Mouse (Mus musculus): ENCODE data around the gene Haus7. TPM values are rescaled to one million over a fixed set of nuclear protein-coding genes. Genes with fewer than 3 reads are reported as not detected.
"Not testable (repeated sequence)": the region's sequence is repeated elsewhere in the genome, so short reads cannot be mapped to it uniquely, and the experiment has no call there.

Gene Haus7
- total RNA-seq (2021) = 10 to 100 TPM in 1 of 2 experiments, 1 to 10 TPM in 1; 8.1 to 11.1 TPM
- long read RNA-seq, experiment 1, partial matches to known transcripts = 1 of 4 reads
- long read RNA-seq, experiment 1, other reads (novel, unspliced or antisense) = 0 of 4 reads
- long read RNA-seq, experiment 2, partial matches to known transcripts = 2 of 8 reads
- long read RNA-seq, experiment 2, other reads (novel, unspliced or antisense) = 2 of 8 reads

DNA sequence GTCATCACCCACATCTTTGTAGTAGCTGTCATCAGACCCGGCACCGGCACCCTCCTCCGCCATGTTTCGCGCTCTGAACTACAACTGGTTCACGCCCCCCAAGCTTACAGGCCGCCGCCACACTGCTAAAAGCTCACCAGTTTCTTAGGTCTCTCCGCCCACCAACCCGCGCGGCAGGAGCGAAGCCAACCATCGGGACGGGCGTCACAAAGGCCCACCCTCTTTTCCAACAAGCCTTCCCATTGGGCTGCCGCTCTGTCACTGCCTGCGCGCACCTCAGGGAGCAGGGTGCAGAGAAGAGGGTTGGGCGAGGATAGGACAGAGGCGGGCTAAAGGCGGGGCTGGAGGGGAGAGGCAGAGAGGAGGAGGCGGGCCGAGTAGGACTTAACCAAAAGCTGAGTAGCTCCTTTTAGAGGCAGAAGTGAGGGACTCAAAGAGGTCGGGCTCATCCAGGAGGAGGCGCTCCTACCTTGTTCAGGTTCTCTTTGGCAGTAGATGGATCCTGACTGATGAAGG lies at the start of gene Haus7:
Haus7 (minus strand) TSS at position 168 of the 516 bp plus-strand sequence.
- TF ChIP-seq CTCF (conservative IDR thresholded peaks at IDR 0.05) = peak; percentile 74
- Histone ChIP-seq H3K27ac (no peak within 1 kb of the TSS), H3K4me3 (peak within 1 kb of the TSS; percentile 57)
- DNase-seq (ENCODE audit: low spot score in 2 of 2) = peak; percentile 85 to 94

DNA sequence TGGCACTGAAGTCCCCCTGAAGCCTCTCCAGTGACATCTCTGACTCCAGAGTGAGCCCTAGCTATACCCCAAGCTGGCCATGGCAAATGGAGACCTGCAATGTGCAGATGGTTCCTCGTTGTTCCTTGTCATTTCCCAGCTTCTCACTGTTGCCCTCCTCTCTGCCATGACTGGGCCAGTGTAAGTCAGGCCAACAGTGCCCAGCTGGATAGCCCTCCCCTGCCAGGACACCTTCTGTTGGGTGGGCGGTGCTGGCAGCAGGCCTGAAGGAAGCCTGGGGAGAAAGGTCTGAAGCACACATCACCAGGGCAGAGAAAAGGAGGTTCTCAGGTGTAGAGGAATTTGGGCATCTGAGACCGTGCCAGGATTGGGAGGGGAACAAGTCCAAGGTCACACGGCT lies 47.7 kb upstream of the Haus7 start:
- no peak for TF ChIP-seq CTCF (conservative IDR thresholded peaks at IDR 0.05)
- Histone ChIP-seq H3K4me3 (no peak overlapping the region), H3K27ac (no peak overlapping the region)
- no peak for DNase-seq (ENCODE audit: low spot score in 2 of 2)

GRCm38 (mm10) chrX:73505130-73505735 lies 46.4 kb upstream of the Haus7 start:
- H3K27ac ChIP-seq = peak overlapping the region; percentile 97
- no peak for TF ChIP-seq CTCF (conservative IDR thresholded peaks at IDR 0.05)
- peak overlapping the region; percentile 60; the same call in 1 of the 2 replicates for H3K4me3 ChIP-seq
- no peak for DNase-seq (ENCODE audit: low spot score in 2 of 2)

DNA sequence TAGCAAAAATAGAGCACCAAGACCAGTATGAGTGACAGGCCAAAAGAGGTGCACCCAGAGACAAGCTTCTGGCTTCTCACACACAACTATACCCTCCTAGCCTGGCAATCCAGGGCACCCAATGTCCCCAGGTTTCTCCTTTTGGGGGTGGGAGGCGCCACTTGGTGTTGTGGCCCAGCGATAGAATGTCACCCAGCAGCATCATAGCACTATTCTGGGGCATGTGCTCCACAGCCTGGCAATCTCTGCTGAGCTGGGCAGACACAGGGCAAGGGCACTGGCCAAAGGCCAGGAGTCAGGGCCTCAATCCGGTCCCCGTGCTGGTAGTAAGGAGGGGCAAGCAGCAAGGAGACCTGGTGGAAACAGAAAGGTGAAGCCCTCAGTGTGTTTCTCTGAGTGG lies 37.9 kb upstream of the Haus7 start:
- TF ChIP-seq CTCF (conservative IDR thresholded peaks at IDR 0.05) = no peak
- Histone ChIP-seq H3K4me3 (no peak overlapping the region), H3K27ac (no peak overlapping the region)
- no peak for DNase-seq (ENCODE audit: low spot score in 2 of 2)

GRCm38 (mm10) chrX:73493567-73493966 lies 34.7 kb upstream of the Haus7 start:
- peak; percentile 70 for TF ChIP-seq CTCF (conservative IDR thresholded peaks at IDR 0.05)
- H3K4me3 ChIP-seq, H3K27ac ChIP-seq: not testable (repeated sequence)
- DNase-seq (ENCODE audit: low spot score in 2 of 2) = peak; percentile 63 to 65

GRCm38 (mm10) chrX:73490804-73491203 lies 32.0 kb upstream of the Haus7 start:
- no peak for DNase-seq (ENCODE audit: low spot score in 2 of 2)
- TF ChIP-seq CTCF (conservative IDR thresholded peaks at IDR 0.05) = no peak
- no peak overlapping the region for H3K4me3 ChIP-seq

DNA sequence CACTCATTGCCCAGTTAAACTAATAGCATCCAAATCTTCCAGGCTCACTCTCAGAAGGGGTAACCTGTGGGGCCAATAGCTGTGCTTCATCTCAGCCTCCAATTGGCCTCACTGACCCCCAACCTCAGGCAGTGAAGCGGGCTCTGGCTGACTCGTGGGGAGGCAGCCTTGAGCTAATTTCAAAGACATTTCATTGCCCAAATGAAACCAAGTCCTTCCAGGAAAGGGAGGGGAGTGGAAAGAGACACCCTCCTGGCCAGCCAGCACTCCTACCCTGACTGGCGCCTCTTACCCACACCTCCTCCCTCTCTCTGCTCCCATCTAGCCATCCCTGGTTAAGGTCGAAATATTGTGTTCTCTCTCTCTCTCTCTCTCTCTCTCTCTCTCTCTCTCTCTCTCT lies 31.3 kb upstream of the Haus7 start:
- no peak for TF ChIP-seq CTCF (conservative IDR thresholded peaks at IDR 0.05)
- Histone ChIP-seq H3K4me3 (no peak overlapping the region), H3K27ac (no peak overlapping the region)
- DNase-seq (ENCODE audit: low spot score in 2 of 2) = no peak

More at GRCm38 (mm10) chrX:73490804-73491203, 32.0 kb upstream of the Haus7 start:
- H3K27ac ChIP-seq = no peak overlapping the region

DNA sequence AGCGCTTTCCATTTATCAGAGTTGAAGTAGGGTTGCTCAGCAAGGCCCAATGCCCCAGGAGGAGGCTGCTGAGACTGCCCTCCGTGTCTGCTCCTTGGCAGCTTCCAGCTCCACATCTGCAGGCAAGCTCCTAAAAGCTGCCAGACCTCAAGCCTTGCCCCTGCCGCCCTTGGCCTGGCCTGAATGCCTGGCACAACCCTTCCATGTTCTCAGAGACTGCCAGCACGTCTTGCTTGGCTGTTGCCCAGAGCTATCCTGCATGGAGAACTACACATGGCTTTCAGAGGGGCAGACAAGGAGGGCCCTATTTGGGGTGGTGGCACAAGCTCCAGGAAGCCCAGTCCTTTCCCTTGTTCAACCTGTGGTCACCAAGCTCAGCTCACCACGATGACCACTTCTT lies 28.1 kb upstream of the Haus7 start:
- H3K27ac ChIP-seq = no peak overlapping the region
- no peak for DNase-seq (ENCODE audit: low spot score in 2 of 2)
- TF ChIP-seq CTCF (conservative IDR thresholded peaks at IDR 0.05) = no peak
- H3K4me3 ChIP-seq = no peak overlapping the region

GRCm38 (mm10) chrX:73484870-73485269 lies 26.0 kb upstream of the Haus7 start:
- no peak for TF ChIP-seq CTCF (conservative IDR thresholded peaks at IDR 0.05)
- Histone ChIP-seq H3K4me3 (no peak overlapping the region), H3K27ac (no peak overlapping the region)
- no peak for DNase-seq (ENCODE audit: low spot score in 2 of 2)

GRCm38 (mm10) chrX:73484076-73484475 lies 25.2 kb upstream of the Haus7 start:
- TF ChIP-seq CTCF (conservative IDR thresholded peaks at IDR 0.05) = no peak
- Histone ChIP-seq H3K27ac (no peak overlapping the region), H3K4me3 (no peak overlapping the region)
- no peak for DNase-seq (ENCODE audit: low spot score in 2 of 2)

GRCm38 (mm10) chrX:73483484-73483810 lies 24.6 kb upstream of the Haus7 start, which contains the start of gene Bgn:
Gene Bgn (plus strand): TSS chrX:73483602.
- DNase-seq (ENCODE audit: low spot score in 2 of 2) = no peak
- TF ChIP-seq CTCF (conservative IDR thresholded peaks at IDR 0.05) = no peak
- H3K4me3 ChIP-seq = no peak within 1 kb of the TSS
- no peak within 1 kb of the TSS for H3K27ac ChIP-seq

DNA sequence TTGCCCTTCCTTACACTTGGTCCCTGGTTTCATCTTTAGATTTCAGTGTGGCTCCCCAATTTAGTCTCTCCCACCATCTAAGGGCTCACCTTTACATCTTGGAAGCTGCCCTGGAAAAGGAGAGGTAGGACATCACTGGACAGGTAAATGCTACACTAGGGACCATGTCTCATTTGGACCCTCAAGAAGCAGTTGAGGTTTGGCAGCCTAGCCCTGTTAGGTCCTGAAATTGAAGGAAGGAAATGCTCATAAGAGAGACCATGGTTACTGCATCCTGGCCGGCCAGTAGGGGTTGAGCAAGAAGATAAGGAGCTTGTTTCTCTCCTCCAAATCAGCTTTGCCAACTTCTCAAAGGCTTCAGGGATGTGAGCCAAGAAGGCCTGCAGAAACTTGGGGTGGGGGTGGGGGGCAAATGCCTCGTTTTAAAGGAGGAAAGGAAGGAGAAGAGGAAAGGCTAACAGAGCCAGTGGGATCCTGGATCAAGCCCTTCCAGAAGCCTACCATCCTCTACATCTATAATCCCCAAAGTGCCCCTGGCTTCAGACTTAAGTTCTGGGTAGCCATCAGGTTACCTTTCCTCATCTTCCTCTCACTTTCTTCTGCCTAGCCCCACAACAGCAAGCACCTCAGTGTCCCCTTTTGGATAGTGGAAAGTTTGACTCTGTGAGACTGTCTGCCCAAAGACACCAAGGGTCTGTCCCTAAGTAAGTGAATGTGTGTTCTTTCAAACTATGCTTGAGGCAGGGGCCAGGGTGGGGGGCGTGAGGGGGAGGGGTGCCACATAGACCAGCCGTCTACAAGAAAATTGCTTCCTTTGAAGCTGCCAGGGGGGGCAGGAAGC lies 24.0 kb upstream of the Haus7 start:
- no peak for DNase-seq (ENCODE audit: low spot score in 2 of 2)
- TF ChIP-seq CTCF (conservative IDR thresholded peaks at IDR 0.05) = no peak
- no peak overlapping the region for H3K27ac ChIP-seq
- H3K4me3 ChIP-seq = no peak overlapping the region

DNA sequence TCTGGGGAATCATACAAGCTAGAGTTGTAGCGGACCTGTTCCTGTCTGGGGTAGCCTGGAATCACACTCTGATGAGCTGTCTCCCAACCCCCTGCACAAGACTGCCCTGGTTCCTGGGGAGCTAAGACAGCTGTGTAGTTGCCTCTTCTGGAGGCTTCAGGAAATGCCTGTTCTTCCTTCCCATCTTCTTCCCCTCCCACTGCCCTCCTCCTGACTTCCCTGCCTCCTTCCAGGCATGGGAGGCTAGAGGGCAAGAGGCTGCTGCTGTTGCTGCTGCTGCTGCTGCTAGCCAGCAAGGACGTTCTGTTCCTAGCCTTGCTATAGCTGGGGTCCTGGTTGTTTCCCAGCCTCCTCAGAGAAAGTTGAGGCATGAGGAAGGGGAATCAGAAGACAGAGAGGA lies 21.5 kb upstream of the Haus7 start:
- H3K27ac ChIP-seq = no peak overlapping the region
- no peak for TF ChIP-seq CTCF (conservative IDR thresholded peaks at IDR 0.05)
- DNase-seq (ENCODE audit: low spot score in 2 of 2) = no peak
- H3K4me3 ChIP-seq = no peak overlapping the region

Data from layer of hippocampus, adult 2 months (tissue).